Mouse (Mus musculus) 3134 (cell line): Measurements from ENCODE around the gene Psenen.
A peak's percentile ranks its signal among the peaks of the same experiment; 100 is the strongest.

Source experiments
- DNase-seq: peaks from one replicate; pipeline ENCODE4 v3.0.0-alpha.2; 2011; ENCODE audit warnings: low spot score; ENCODE audit not compliant: insufficient read length; ENCODE audit errors: extremely low read depth

The Psenen gene

GRCm38 (mm10) chr7:30563117-30563905 lies at the start of gene Psenen, which contains the start of the genes U2af1l4 and Gm49396:
Gene Psenen, minus strand, starts transcription at chr7:30563627.
Gene U2af1l4, plus strand, starts transcription at chr7:30563301.
Gene Gm49396, plus strand, starts transcription at chr7:30563344.
- DNase-seq, result peak; percentile 85

- DNase-seq, result no peak
Observed at GRCm38 (mm10) chr7:30612654-30613402, 49.4 kb upstream of the Psenen start, which contains the start of gene Upk1a. Gene Upk1a, minus strand, starts transcription at chr7:30612847.

DNA sequence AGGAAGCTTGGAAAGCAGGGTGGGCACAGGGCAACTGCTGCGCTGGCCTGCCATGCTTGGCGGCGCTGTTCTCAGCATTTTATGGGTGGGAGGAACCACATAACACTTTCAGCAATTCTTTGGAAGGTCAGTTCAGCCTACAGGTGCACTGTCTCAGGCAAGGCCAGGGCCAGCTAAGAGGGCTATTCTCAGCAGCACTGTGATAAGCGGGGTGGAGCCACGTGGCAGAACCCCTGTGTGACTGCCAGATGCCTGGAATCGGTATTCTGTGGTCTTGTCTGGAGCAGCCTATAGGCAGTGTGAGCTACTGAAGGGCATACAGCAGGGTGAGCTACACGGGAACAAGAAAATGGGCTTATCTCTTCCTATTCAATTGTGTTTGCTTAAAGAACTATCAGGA lies 46.6 kb upstream of the Psenen start:
- DNase-seq, result no peak

DNA sequence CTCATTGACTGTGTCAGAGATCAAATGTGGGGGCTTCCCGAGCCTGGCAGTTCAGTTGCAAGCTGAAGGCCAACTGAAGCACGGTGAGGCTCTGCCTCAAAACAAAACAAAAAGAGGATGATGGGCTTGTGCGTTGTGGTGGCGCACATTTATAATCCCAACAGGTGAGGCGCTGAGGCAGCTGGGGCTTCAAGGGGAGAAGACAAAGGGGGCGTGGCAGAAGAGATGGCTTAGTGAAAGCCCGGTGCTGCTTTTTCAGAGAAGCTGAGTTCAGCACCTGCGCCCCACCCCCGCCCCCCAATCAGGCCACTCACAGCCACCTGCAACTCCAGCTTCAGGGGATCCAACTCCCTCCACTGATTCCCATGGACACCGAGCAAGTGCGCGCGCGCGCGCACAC lies 45.0 kb upstream of the Psenen start:
- no peak for DNase-seq

- DNase-seq, result no peak
Observed at GRCm38 (mm10) chr7:30607706-30608309, 44.4 kb upstream of the Psenen start.

- DNase-seq, result no peak
Observed at GRCm38 (mm10) chr7:30604944-30605343, 41.5 kb upstream of the Psenen start.

DNA sequence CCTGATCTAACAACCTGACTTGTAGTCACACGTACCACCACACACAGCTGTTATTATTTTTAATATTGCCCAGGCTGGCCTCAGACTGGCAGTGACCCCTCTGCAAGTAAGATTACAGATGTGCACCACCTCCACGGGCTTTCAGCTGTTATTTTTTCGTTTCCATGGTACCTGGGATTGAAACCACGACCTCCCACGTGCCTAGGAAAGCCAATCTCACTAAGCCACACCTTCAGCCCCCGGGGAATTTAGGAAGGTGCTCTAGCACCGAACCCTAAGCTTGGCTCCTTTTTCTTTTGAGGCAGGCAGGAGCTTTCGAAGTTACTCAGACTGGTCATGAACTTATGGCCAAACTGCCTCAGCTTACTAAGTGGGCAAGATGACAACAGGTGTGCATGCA lies 41.0 kb upstream of the Psenen start:
- no peak for DNase-seq

DNA sequence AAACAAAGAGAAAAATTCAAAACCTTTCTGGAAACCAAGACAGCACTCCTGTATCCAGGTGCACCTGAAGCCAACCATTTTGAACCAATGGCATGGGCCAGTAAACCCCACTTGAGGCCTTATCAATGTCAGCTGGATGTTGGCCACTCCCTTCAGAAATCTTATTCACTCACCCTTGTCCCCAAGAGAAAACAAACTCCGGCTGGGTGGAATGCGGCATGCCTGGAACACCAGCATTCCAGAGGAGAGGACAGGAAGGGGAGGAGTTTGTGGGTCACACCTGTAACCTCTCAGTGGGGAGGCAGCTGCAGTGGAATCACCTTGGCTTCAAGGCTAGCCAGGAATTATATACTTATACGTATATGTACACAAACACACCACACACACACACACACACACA lies 39.2 kb upstream of the Psenen start:
- no peak for DNase-seq

GRCm38 (mm10) chr7:30600651-30601050 lies 37.2 kb upstream of the Psenen start:
- DNase-seq, result no peak

GRCm38 (mm10) chr7:30599933-30600353 lies 36.5 kb upstream of the Psenen start:
- no peak for DNase-seq

- DNase-seq, result no peak
Observed at GRCm38 (mm10) chr7:30598786-30599185, 35.4 kb upstream of the Psenen start, which contains the start of gene Zbtb32. Gene Zbtb32, minus strand, starts transcription at chr7:30598909.

DNA sequence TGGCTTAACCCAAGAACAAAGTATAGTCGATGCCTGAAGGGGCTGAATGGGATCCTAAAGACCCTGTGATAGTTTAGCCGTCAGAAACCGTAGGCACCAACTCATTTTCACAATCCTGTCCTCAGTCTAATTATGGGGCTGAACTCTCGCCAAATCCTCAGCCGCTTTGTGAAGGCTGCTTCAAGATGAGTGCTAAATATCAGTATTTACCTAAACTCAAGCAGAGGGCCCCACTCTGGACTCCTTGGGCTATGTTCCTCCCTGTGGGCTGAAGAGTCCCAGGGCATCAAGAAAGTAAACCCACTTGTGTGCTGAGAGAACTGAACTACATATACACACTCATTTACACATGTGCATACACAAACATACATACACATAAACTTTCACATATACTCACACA lies 33.4 kb upstream of the Psenen start:
- no peak for DNase-seq

GRCm38 (mm10) chr7:30596093-30596492 lies 32.7 kb upstream of the Psenen start:
- no peak for DNase-seq

DNA sequence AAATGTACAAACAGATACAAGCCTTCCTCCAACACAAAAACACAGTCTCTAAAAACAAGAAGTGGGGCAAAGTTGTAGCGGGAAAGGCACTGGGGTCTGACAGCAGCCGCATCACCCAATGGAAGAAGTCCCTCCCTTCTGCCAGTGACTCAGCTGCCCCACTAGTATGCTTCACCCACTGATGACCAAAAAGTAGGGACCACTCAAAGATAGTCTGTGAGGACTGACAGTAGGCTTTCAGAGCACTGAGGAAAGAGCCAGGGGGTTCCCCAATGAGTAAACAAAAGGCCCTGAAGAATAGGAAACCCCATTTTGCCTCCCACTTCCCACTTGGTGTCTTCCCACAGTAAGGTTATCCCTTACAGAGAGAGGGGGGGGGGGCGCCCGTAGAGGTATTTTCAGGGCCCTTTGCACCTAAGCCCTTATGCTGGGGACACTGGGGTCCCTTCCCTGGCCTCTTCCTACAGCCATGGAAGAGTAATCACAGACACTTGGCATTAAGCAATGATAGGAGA lies 31.1 kb upstream of the Psenen start:
- DNase-seq, result no peak

DNA sequence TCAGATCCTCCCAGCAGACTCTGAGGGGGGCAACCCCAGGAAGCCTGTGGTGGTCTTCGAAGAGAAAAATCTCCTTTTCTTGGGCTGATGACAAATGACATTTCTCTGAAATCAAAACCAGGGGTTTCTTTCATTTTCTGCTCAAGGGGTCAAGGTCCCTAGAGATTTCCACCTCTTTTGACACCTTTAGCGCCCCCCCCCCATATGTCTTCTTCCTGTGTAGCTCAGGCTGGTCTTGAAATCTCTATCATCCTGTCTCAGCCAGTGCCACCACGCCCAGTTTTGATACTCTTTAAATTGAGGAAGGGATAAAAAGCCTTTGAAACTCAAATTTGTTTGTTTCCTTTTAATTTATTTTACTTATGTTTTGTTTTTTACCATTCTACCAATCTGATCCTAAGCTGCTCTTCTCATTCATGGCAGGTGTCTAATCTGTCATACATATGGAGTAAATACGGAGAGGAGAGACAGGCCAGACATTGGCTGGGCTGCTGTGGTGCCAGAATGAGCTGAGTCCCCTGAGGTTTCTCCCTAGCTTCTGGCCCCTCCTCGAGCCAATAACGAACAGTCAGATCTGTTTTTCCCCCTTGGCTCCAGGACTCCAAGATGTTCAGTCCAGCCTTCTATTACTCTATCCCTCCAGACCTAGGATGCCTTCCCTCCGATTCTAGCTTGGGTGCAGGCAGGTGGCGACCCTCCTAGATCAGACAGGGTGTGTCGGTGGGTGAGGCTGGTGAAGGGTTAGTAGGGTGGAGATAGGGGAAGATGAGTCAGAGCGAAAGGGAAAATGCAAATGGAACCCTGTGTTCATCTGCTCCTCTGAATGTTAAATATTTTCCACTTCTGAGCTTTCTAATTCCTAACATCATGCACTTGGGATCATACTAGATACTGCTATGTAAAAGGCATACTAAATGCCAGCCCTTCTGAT lies 30.4 kb upstream of the Psenen start:
- no peak for DNase-seq

GRCm38 (mm10) chr7:30592772-30593423 lies 29.5 kb upstream of the Psenen start:
- no peak for DNase-seq

DNA sequence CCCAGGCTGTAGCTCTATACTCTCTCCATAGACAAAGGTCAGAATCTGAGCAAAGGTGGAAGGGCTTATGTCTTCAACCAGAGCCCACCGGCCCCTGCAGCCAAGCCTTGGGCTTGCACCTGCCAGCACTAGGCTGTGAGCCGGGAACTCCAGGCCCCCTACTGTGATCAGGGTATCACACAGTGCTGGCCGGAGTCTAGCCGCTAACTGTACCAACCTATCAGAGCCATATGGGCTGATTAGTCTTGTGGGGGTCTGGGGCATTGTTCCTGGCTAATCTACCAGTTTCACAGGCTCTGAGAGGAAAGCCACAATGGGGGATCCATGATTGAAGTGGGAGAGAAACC lies 28.2 kb upstream of the Psenen start:
- DNase-seq, result no peak

DNA sequence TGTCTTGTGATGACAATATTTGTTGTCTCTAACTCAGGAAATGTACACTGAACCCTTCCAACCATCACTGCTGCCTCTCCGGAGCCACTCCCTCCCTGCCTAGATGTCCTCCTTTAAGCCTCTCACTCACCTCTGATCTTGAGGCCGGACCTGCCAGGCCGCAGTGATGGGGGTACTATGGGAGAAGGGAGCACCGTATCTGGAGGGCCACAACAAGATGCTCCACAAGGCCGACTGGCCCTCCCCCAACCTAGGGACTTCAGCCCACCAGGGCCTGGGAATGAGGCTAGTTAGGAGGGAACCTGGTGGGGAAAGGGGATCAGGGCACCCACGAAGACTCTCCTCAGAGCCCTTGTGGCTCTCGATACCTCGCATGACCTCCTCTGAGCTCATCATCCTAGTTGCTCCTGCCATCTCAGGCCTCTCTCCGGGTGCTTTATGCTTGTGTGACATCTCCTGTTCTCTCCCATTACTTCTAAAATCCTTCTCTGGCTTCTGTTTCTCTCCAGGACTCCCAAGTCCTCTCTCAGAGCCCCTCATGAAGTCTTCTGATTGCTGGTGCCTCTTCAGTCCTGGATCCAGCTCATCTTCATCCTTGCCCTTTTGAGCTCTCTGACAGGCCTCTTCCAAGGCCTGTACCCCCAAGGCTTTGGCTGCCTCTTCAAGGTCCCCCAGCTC lies 27.6 kb upstream of the Psenen start:
- no peak for DNase-seq
